Mouse (Mus musculus) lung, embryonic 16.5 days (tissue): ENCODE data around the gene Fgfr2. TPM values are rescaled to one million over a fixed set of nuclear protein-coding genes. Genes with fewer than 3 reads are reported as not detected.

Experiments
- ATAC-seq: fragments of 200-750 bp; cut with Nextera tagmentation; 2 replicates; pipeline ENCODE4 v1.8.0; 2017; ENCODE audit warnings: low read depth, mild to moderate bottlenecking, moderate library complexity
- H3K27ac ChIP-seq: fragments of 300-500 bp; sonication (generic); 2 replicates; pipeline ENCODE4 v1.5.1; 2014; ENCODE audit warnings: mild to moderate bottlenecking, control low read depth, low read length
- H3K27me3 ChIP-seq: fragments of 300-500 bp; sonication (generic); 2 replicates; pipeline ENCODE4 v1.6.1; 2014; ENCODE audit warnings: low read depth, low read length, mixed read lengths; ENCODE audit not compliant: control insufficient read depth, insufficient read depth
- H3K36me3 ChIP-seq: fragments of 300-500 bp; sonication (generic); 2 replicates; pipeline ENCODE4 v1.6.1; 2014; ENCODE audit warnings: low read length; ENCODE audit not compliant: control insufficient read depth, insufficient read depth
- H3K4me1 ChIP-seq: fragments of 300-500 bp; sonication (generic); replicated peaks from 2 replicates; pipeline ENCODE4 v1.6.1; 2014; ENCODE audit warnings: low read length, mixed read lengths; ENCODE audit not compliant: control insufficient read depth, insufficient read depth
- H3K4me2 ChIP-seq: fragments of 300-500 bp; sonication (generic); 2 replicates; pipeline ENCODE4 v1.6.1; 2014; ENCODE audit warnings: low read depth, low read length, control low read depth
- H3K4me3 ChIP-seq: fragments of 300-500 bp; sonication (generic); 2 replicates; pipeline ENCODE4 v1.5.1; 2014; ENCODE audit warnings: mild to moderate bottlenecking, low read length, control low read depth
- H3K9ac ChIP-seq: fragments of 300-500 bp; sonication (generic); 2 replicates; pipeline ENCODE4 v1.6.1; 2014; ENCODE audit warnings: low read length, control low read depth
- H3K9me3 ChIP-seq: fragments of 300-500 bp; sonication (generic); 2 replicates; pipeline ENCODE4 v1.6.1; 2016; ENCODE audit warnings: low read length; ENCODE audit not compliant: control insufficient read depth
- WGBS: fragments of 180-500 bp; shearing (Covaris S2); extraction: QIAGEN DNeasy Blood & Tissue Kit; methylation state at CpG from one replicate; pipeline ENCODE4 v1.1.7; 2014; 5-methylcytosine and 5-hydroxymethylcytosine counted together
- polyA plus RNA-seq: library from polyadenylated mRNA; unstranded; fragments of >200 nt; fragmentation: Nextera tagmentation; extraction: Ambion mirVana; gene quantifications from 2 replicates; pipeline ENCODE4 v1.2.1, GENCODE M21; 2015

Fgfr2 gene
- polyA plus RNA-seq, 1 experiment from 2014 or later = 175 TPM

DNA sequence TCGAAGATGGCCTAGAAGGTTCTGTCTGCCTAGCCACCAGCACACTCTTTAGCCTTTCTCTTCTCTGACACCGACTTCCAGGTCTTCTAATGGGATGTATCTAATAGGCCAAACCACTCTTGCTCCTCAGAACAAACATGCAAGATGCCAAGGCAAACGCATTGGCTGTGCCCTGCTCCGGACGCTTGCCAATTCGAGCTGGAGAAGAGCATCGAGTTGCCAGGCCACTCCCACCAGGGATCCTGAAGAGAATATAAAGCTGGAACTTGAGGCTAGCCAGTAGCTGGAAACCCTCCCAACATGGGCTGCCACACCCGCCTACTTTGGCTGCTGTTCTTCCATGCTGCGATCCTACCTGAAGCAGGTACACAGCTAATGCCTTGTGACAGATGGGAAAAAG lies 1949.0 kb downstream of the Fgfr2 start, which contains the start of gene 5430419D17Rik:
Gene 5430419D17Rik (plus strand): TSS at position 282 of the 400 bp plus-strand sequence.
- Histone ChIP-seq H3K4me3 (no peak within 1 kb of the TSS), H3K9me3 (no peaks in the 10 kb centered on the region), H3K9ac (no peak within 1 kb of the TSS), H3K4me2 (no peak within 1 kb of the TSS), H3K4me1 (no peaks in the 10 kb centered on the region), H3K27ac (no peak within 1 kb of the TSS), H3K36me3 (no peaks in the 10 kb centered on the region), H3K27me3 (no peaks in the 10 kb centered on the region)
- ATAC-seq = no peak
- 82% methylated on average over 9 of the region's 9 CpGs for WGBS

DNA sequence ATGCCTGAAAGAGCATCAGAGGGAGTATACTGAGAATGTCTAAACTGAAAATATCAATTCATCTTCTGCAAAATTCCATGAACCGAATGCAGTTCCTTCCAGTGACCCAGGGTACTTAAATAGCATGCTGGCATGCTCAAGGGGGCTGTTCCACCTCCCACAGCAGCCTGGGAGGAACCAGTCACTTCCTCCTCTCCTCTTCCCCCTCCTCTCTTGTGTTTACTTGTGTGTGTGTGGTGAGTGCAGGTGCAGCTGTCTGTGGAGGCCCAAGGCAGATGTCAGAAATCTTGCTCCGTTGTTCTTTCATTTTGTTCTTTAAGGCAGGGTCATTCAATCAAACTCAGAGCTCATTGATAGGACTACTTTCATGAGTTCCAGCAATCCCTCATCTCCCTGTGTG lies 1954.1 kb downstream of the Fgfr2 start:
- H3K27me3 ChIP-seq = no peaks in the 10 kb centered on the region
- ATAC-seq = no peak
- no peaks in the 10 kb centered on the region for H3K9me3 ChIP-seq
- no peak overlapping the region for H3K4me2 ChIP-seq
- WGBS = 14% methylated on average over 2 of the region's 2 CpGs
- no peak overlapping the region for H3K27ac ChIP-seq
- no peak overlapping the region for H3K4me3 ChIP-seq
- no peaks in the 10 kb centered on the region for H3K36me3 ChIP-seq
- no peak overlapping the region for H3K9ac ChIP-seq
- H3K4me1 ChIP-seq = no peaks in the 10 kb centered on the region

DNA sequence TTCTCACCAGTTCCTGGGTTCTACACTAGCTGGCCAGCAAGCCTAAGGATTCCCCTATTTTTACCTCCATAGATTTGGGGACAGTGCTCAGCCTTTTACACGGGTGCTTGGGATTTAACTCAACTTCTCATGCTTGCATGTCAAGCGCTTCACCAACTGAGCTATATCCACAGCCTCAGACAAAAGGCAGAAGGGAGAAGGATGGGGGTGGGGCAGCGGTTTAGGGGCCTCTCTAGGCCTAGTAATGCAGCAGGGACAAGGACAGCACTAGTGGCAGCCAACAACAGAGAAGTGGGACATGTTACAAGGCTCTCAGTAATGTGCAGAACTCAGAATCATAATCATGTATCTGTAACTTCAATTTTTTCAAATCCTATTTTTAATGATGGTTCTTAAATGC lies 1955.4 kb downstream of the Fgfr2 start:
- H3K4me1 ChIP-seq = no peaks in the 10 kb centered on the region
- H3K9me3 ChIP-seq = no peaks in the 10 kb centered on the region
- H3K36me3 ChIP-seq = no peaks in the 10 kb centered on the region
- H3K4me2 ChIP-seq = no peak overlapping the region
- 77% methylated on average over 3 of the region's 3 CpGs for WGBS
- no peaks in the 10 kb centered on the region for H3K27me3 ChIP-seq
- no peak overlapping the region for H3K4me3 ChIP-seq
- no peak overlapping the region for H3K9ac ChIP-seq
- H3K27ac ChIP-seq = no peak overlapping the region
- ATAC-seq = no peak

DNA sequence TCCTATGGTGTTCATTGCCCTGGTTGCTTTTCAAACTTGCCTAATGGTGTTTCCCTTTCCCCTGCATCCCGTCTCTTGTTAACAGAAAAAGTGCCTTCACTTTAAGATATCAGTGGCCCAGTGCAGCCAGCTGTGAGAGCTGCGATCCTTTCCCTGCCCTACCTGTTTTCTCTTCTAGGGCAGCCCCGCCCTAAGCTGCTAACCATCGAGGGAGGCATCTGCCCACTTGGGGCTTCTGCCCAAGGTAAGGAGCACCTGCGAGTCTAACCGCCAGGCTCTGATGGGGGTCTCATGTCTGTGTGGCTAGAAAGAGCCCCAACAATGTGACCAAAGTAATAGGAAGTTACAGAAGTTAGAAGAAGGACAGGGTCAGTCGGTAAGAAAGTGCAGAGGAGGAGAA lies 1960.9 kb downstream of the Fgfr2 start:
- H3K36me3 ChIP-seq = no peaks in the 10 kb centered on the region
- no peak overlapping the region for H3K27ac ChIP-seq
- no peak overlapping the region for H3K4me3 ChIP-seq
- no peak overlapping the region for H3K4me2 ChIP-seq
- H3K27me3 ChIP-seq = no peaks in the 10 kb centered on the region
- 63% methylated on average over 7 of the region's 7 CpGs for WGBS
- no peak for ATAC-seq
- no peaks in the 10 kb centered on the region for H3K4me1 ChIP-seq
- no peak overlapping the region for H3K9ac ChIP-seq
- H3K9me3 ChIP-seq = no peaks in the 10 kb centered on the region

DNA sequence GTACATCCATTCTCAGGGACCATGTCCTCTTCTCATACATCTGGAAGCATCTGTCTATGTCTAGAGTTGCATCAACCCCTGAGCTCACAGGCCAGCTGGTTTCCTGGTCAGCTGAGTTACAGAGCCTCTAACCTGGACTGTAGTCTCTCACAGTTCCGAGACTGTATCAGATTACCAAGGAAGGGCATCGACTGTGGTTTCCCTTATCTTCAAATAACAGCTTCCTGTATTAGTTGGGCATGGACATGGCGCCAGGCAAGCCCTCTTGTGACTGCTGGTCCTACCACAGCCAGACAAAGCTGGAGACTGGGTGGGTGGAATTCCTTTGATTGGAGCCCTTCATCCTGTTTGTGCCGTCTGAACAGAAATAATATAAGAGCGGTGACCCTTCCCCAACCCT lies 1970.1 kb downstream of the Fgfr2 start:
- Histone ChIP-seq H3K27me3 (no peaks in the 10 kb centered on the region), H3K4me2 (no peak overlapping the region), H3K4me3 (no peak overlapping the region), H3K9me3 (no peaks in the 10 kb centered on the region), H3K4me1 (no peaks in the 10 kb centered on the region), H3K36me3 (no peaks in the 10 kb centered on the region), H3K9ac (no peak overlapping the region), H3K27ac (no peak overlapping the region)
- ATAC-seq = no peak
- WGBS = 66% methylated on average over 5 of the region's 5 CpGs

DNA sequence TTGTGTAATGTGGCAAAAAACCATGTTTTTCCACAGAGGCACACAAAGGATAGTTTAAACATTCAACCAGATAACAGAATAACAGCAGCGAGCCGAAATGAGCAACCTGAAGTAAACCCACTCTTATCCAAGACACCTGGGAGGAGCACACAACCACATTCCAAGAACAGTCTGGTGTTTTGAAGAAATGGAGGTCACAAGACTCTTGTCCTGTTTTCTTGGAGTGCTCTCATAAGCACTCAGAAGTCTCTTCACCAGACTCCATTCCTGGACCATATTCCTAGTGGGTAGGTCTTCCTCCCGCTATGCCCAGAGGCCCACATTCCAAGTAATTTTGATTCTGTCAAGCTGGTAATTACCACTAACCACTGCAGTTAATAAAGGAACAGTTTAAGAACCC lies 1973.0 kb downstream of the Fgfr2 start:
- H3K4me3 ChIP-seq = no peak overlapping the region
- H3K4me2 ChIP-seq = no peak overlapping the region
- no peaks in the 10 kb centered on the region for H3K36me3 ChIP-seq
- WGBS = 49% methylated on average over 3 of the region's 3 CpGs
- no peak for ATAC-seq
- H3K27ac ChIP-seq = no peak overlapping the region
- H3K9me3 ChIP-seq = no peaks in the 10 kb centered on the region
- no peaks in the 10 kb centered on the region for H3K27me3 ChIP-seq
- no peaks in the 10 kb centered on the region for H3K4me1 ChIP-seq
- no peak overlapping the region for H3K9ac ChIP-seq

DNA sequence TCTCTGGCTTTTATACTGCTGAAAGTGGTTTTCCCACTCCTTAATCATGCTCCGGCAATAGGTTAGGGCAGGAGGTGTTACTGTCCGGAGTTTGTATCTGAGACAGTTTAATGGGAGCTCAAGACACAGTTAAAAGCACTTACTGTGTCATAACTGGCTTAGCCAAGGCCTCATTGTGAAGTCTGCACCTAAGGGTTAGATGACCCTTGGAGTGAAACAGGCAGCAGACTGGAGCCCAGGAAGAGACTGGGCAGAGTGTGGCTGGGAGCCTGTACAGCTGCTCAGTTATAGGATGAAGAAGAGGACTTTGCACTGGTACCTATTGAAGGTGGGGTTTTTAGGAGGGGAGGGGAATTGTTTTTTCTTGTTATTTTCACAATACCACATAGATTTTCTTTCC lies 1976.9 kb downstream of the Fgfr2 start, which contains the start of gene 4933402N03Rik:
Gene 4933402N03Rik (minus strand): TSS at position 101 of the 400 bp plus-strand sequence.
- no peak for ATAC-seq
- Histone ChIP-seq H3K9ac (no peak within 1 kb of the TSS), H3K4me2 (no peak within 1 kb of the TSS), H3K4me1 (no peaks in the 10 kb centered on the region), H3K27ac (no peak within 1 kb of the TSS), H3K36me3 (no peaks in the 10 kb centered on the region), H3K27me3 (no peaks in the 10 kb centered on the region), H3K4me3 (no peak within 1 kb of the TSS), H3K9me3 (no peaks in the 10 kb centered on the region)
- WGBS = 79% methylated on average over 2 of the region's 2 CpGs

DNA sequence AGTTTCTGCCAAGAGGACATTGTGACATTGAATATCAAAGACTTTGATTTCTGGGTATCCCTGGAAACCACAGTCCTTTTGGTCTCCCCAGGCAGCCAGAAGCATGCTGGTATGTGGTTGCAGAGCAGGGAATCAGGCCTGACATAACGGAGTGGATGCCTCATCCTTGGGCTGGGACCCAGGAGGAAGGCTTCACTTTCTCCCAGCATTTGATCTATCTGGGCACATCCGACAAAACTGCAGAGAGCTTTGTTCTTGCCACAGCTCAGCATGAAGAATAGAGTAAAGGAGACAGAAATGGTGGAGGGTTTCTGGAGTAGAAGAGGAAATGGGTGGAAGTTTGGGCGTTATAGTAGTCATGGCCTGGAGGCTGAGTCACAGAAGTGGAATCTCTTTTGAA lies 1990.0 kb downstream of the Fgfr2 start:
- H3K4me3 ChIP-seq = no peak overlapping the region
- H3K27ac ChIP-seq = no peak overlapping the region
- H3K4me1 ChIP-seq = no peaks in the 10 kb centered on the region
- H3K9ac ChIP-seq = no peak overlapping the region
- H3K4me2 ChIP-seq = no peak overlapping the region
- no peaks in the 10 kb centered on the region for H3K27me3 ChIP-seq
- no peaks in the 10 kb centered on the region for H3K9me3 ChIP-seq
- WGBS = 69% methylated on average over 3 of the region's 3 CpGs
- ATAC-seq = no peak
- H3K36me3 ChIP-seq = no peaks in the 10 kb centered on the region

DNA sequence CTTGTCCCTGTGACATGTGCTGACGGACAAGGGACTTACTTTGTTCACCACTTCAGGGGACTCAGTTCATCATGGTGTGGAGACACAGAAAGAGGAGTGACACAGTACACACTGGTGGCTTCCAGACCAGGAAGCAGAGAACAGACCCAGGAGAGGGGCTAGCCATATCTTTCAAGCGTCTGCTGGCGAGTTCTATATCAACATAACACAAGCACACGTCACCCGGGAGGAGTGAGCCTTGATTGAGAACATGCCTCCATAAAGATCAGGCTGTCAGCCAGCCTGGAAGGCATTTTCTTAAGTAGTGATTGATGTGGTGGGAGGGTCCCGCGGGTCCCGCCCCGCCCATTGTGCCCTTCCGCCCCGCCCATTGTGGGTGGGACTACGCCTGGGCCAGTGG lies 1993.1 kb downstream of the Fgfr2 start:
- no peak overlapping the region for H3K9ac ChIP-seq
- ATAC-seq = peak; percentile 67
- no peak overlapping the region for H3K4me2 ChIP-seq
- no peaks in the 10 kb centered on the region for H3K4me1 ChIP-seq
- H3K9me3 ChIP-seq = no peaks in the 10 kb centered on the region
- 54% methylated on average over 12 of the region's 12 CpGs for WGBS
- no peaks in the 10 kb centered on the region for H3K27me3 ChIP-seq
- no peak overlapping the region for H3K4me3 ChIP-seq
- H3K27ac ChIP-seq = no peak overlapping the region
- H3K36me3 ChIP-seq = no peaks in the 10 kb centered on the region

DNA sequence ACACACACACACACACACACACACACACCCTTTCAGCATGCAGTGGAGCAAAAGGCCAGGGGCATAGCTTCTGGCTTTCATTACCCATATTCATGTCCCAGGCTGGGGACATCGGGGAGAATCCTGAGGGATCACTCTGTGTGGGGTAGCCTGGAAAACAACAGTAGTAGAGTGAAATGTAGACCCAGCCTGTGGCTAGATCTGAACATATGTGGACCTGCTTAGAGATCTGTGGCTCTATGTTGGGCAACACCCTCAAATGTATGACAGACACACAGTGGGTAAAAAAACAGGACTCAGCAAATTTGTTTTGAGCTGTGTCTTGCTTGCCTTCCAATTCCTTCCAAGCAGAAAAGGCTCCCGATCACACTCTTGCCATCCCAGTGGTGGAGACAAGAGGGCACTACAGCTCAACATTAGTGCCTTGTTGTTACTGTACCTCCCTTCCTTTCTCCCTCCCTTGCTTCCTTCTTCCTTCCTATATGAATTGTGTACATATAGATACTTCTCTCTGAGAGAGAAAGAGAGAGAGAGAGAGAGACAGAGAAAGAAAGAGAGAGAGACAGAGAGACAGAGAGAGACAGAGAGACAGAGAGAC lies 2000.8 kb downstream of the Fgfr2 start:
- H3K9ac ChIP-seq = no peak overlapping the region
- H3K4me3 ChIP-seq = no peak overlapping the region
- no peaks in the 10 kb centered on the region for H3K27me3 ChIP-seq
- no peak overlapping the region for H3K27ac ChIP-seq
- no peak overlapping the region for H3K4me2 ChIP-seq
- no peaks in the 10 kb centered on the region for H3K9me3 ChIP-seq
- WGBS = 87% methylated on average over 2 of the region's 2 CpGs
- ATAC-seq = no peak
- no peaks in the 10 kb centered on the region for H3K4me1 ChIP-seq
- no peaks in the 10 kb centered on the region for H3K36me3 ChIP-seq
